Mouse (Mus musculus): Measurements from ENCODE around the gene Plekhf1.

Plekhf1 gene

GRCm38 (mm10) chr7:38218631-38219367 lies 9.0 kb downstream of the Plekhf1 start:
- DNase-seq (ENCODE audit: low read depth): no peak

- no peak for DNase-seq (ENCODE audit: low read depth)
These were observed 10.2 kb downstream of the Plekhf1 start for GRCm38 (mm10) chr7:38217417-38218171.

GRCm38 (mm10) chr7:38215697-38216096 lies 12.1 kb downstream of the Plekhf1 start:
- DNase-seq (ENCODE audit: low read depth): no peak

- no peak for DNase-seq (ENCODE audit: low read depth)
These were observed 12.5 kb downstream of the Plekhf1 start for GRCm38 (mm10) chr7:38215281-38215680.

GRCm38 (mm10) chr7:38214473-38215214 lies 13.2 kb downstream of the Plekhf1 start:
- peak; percentile 30 for DNase-seq (ENCODE audit: low read depth)

GRCm38 (mm10) chr7:38212651-38213062 lies 15.2 kb downstream of the Plekhf1 start:
- DNase-seq (ENCODE audit: low read depth): no peak

DNA sequence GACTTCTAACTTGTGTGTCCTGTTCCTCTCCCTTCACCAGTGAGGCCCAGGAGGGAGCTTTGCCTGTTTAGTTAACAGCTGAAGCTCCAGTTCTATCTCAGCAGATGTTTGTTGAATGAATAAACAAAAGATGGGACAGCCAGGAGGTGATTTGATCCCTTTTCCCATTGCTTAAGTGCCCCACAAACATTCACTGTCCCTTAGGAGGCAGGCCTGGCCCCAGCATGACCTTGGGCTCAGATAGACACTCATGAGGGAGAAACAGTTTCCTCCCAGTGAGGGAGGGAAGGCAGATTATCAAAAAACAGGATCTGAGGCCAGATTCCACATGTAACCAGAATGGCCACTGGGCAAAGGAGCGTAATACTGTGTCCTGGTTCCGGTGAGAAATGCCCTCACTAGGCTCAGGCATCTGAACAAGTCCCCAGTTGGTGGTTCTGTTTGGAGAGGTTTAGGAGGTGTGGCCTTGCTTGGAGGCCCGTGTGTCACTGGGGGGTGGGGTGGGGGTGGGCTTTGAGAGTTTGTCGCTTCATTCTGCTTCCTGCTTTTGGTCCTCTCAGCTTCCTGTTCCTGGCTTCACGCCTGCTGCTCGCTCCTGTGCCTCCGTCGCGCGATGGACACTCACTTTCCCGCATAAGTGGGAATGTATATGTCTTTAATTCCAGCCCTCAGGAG lies 18.2 kb downstream of the Plekhf1 start:
- no peak for DNase-seq (ENCODE audit: low read depth)

- DNase-seq (ENCODE audit: low read depth): no peak
These were observed 18.8 kb downstream of the Plekhf1 start for GRCm38 (mm10) chr7:38208969-38209368.

DNA sequence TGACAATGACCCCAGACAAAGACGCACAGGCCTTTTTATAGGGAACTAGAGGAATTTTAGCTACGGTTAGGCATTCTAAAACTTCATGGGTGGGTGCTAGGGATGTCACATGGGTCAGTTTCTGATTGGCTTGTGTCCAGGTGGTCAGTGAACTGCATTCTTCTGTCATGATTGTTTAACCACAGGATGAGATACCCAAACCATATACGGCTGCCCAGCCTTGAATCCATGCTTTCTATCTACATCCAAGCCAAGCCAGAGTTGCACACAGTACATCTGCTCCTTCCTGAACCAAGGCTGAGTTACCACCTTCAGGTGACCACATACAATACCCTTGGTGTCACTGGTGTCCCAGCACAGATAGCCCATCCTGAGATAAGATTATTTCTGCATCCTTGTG lies 21.3 kb downstream of the Plekhf1 start:
- no peak for DNase-seq (ENCODE audit: low read depth)

DNA sequence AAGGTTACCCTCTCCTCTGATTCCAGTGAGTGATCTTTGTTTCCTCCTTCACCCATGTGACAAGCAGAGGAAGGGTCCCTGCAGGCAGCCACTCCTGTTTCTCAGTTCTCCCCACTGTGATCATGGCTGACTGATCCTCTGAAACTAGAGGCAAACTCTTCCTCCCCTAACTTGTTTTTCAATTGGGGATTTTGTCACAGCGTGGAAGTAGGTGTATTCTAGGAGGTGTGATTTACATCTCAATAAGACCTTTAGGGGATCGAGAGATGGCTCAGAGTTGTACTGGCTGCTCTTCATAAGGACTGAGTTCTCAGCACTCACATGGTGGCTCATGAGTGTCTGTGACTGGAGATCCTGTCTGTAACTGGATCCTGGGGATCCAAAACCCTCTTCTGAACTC lies 22.0 kb downstream of the Plekhf1 start:
- DNase-seq (ENCODE audit: low read depth): no peak

- DNase-seq (ENCODE audit: low read depth): no peak
These were observed 23.5 kb downstream of the Plekhf1 start for GRCm38 (mm10) chr7:38204314-38204713.

DNA sequence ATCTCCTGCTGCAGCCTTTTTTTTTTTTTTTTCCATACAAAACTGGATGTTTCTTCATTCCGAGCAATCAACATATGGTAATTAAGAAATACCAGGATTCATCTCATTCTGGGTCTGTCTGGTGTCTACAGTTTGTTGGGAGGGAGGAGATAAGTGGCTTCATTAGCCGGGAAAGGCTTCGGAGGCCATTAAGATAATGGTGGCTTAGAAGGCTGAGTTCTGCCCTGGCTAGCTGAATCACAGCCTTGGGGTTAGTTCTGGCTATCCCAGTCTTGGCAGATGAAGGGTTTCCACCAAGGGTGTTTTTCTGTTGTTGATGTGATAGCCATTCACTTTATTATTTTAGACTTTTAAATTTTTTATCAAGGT lies 26.5 kb downstream of the Plekhf1 start:
- no peak for DNase-seq (ENCODE audit: low read depth)

DNA sequence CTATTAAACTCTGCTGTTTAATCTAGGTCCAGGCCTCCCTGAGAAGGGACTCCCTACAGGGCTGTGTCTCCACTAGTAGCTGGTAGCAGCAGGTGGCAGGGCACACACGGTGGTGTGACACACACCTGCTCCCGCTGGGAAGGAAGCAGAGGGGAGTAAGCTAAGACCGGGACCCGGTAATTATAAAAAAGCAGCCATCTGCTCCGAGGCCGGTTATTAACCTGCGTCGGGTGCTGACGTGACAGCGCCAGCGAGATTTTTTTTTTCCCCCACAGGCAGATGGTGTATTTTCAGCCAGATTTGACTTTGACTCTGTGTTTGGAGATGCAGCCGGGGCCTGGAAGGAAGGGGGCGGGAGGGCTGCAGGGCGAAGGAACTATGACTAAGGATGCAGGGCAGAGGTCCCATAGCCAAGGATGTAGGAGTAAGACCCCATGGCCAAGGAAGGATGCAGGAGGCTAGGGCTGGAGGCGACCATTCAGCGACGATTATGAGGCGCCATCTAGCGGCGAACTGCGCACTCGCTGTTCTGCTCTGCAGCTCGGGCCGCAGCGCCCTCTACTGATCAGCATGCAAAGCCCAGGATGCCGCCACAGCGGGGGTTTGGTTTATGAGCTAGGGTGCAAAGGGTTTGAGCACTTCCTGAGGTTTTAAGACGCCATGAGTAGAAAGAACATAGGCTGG lies 27.1 kb downstream of the Plekhf1 start:
- peak; percentile 87 for DNase-seq (ENCODE audit: low read depth)

DNA sequence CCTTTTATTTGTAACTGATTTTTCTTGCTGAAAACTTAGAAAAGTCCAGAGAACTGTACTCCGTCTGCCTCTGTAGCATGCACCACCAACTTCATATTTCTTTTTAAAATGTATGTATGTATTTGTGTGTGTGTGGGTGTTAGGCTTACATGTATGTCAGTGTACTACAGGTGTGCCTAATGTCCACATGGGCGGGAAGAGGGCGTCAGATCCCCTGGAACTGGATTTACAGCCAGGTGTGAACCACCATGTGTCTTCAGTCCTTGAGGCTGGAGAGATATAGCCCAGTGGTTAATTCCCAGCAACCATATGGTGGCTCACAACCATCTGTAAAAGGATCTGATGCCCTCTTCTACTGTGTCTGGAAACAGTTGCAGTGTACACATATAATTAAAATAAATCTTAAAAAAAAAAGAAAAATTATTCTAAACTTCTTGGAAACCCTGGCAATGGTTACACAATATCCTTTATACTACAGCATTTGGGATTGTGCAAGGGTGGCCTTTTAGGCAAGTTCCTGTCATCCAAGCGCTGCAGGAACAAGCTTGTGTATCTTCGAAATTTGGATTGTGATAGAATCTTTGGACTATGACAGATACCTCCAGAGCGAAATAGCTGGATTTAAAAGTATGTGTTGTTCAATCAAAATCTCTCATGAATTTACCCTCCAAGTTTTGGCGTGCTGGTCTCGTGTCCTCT lies 27.8 kb downstream of the Plekhf1 start:
- no peak for DNase-seq (ENCODE audit: low read depth)

DNA sequence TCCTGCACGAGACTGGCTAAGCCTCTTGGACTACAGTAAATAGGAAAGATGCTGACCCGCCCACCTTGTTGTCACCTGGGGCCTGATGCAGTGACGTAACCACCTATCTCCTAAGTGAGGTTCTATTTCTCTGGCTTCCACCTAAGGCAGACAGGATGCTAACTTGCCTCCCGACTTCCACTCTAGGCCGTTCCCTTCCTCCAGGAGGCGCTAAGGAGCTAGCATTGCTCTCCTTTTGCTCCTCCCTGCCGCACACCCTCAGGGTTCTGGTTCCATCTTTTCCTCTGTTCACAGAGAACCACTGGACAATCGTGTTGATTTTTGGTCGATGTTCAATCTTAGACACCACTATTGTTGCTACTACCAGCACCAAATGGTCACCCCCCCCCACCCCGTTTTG lies 36.2 kb downstream of the Plekhf1 start:
- DNase-seq (ENCODE audit: low read depth): peak; percentile 40

DNA sequence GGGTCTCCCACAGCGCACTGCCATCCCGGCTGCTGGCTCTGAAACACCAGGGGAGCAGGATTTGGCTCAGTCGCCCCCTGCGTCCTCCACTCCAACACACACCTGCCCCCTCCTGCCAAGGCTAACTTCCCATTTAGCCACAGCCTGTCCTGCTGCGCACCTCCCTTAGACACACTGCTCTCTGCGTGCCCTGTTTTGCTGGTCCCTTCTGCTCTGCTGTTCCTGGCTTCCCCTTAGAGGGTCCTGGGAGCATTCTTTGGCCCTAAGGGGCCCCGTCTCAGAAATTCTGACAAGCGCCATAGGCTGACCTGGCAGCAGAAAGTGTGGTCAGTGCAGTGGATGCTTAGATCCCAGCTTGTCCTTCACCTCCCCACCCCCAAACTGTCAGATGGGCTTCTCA lies 36.7 kb downstream of the Plekhf1 start:
- no peak for DNase-seq (ENCODE audit: low read depth)

DNA sequence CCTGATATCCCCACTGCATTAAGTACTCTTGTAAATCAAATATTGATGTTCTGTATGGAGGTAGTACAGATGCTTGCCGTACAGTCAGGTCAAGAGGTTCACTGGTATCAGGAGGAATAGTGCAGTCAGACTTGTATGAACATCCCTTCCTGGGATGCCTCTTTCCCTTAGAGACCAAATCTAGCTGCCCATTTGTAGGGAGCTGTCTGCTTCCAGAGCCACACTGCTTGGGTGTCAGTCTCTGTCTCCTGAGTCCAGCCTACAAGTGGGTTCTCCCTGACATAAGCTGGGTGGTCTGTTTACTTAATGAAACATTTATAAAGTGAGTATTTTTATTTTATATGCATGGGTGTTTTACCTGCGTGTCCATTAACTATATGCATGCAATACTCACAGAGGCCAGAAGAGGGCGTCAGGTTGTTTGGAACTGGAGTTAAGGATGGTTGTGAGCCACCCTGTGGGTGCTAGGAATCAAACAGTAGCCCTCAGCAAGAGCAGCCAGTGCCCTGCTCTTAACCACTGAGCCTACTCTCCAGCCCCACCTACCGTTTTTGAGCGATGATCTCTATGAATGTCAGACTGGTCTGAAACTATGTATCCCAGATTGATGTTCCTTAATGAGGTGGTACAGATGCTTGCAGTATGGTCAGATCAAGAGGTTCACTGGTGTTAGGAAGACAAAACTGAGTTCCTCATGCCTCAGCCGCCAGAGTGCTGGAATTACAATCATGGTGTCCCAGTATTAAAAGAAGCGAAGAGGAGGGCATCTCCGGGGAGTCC lies 37.6 kb downstream of the Plekhf1 start:
- no peak for DNase-seq (ENCODE audit: low read depth)

GRCm38 (mm10) chr7:38189136-38189982 lies 38.5 kb downstream of the Plekhf1 start:
- DNase-seq (ENCODE audit: low read depth): peak; percentile 98
